7 mouse cellular contexts compared by ENCODE assay signal in genomic region chr1:45502241-45502741, GRCm38 (mm10). TPM values are rescaled to one million over a fixed set of nuclear protein-coding genes. Genes with fewer than 3 reads are reported as not detected.
DNase-seq lines count a peak whose midpoint lies in the region; ATAC-seq and TF ChIP-seq lines count a peak whose summit lies in the region.

No protein-coding gene starts in this region.

- in situ Hi-C loops in Patski (cut with MboI; ENCODE audit: low pct_unique_long_range_greater_than_20kb) = loop anchor here (10.0 kb wide), 1 partner anchor 123 kb away; no protein-coding TSS in a partner anchor

- peak; percentile 44 for ATAC-seq in Patski
- ATAC-seq in heart, embryonic 13.5 days (ENCODE audit: extremely low read depth, insufficient number of reproducible peaks, low FRiP score, low TSS enrichment) = no peak
- peak; percentile 71 for ATAC-seq in limb, embryonic 12.5 days (ENCODE audit: insufficient number of reproducible peaks, insufficient read depth, low FRiP score, low TSS enrichment, low read depth)
- peak; percentile 69 for ATAC-seq in midbrain, embryonic 15.5 days (replicated peaks)
- ATAC-seq in megakaryocyte progenitor cell, adult 5-6 weeks (replicated peaks; ENCODE audit: poor library complexity) = no peak

- CTCF ChIA-PET in Patski (lab: Charles Lee) = interaction anchor here (1.5 kb wide), 1 partner anchor 10 kb away, joined by 5 read pairs; no protein-coding TSS in a partner anchor

- POLR2A ChIA-PET in Patski (lab: Charles Lee) = no interaction called here

- peak overlapping the region; percentile 69 for H3K4me2 ChIP-seq in heart, embryonic 13.5 days
- peak overlapping the region; percentile 59 for H3K4me2 ChIP-seq in limb, embryonic 12.5 days
- H3K4me2 ChIP-seq in midbrain, embryonic 15.5 days = peak overlapping the region; percentile 51

- peak overlapping the region; percentile 0; the same call in 1 of the 2 replicates for H3K4me3 ChIP-seq in cortical plate, adult 2 months (ENCODE audit: insufficient read depth, low read length)
- peak overlapping the region; percentile 68 for H3K4me3 ChIP-seq in heart, embryonic 13.5 days
- peak overlapping the region; percentile 53 for H3K4me3 ChIP-seq in limb, embryonic 12.5 days (replicated peaks)
- H3K4me3 ChIP-seq in midbrain, embryonic 15.5 days = peak overlapping the region; percentile 39

- no peak overlapping the region for H3K27ac ChIP-seq in cortical plate, adult 2 months (ENCODE audit: insufficient read depth, low read length)
- H3K27ac ChIP-seq in heart, embryonic 13.5 days (replicated peaks) = peak overlapping the region; percentile 93
- peak overlapping the region; percentile 93 for H3K27ac ChIP-seq in limb, embryonic 12.5 days
- no peak overlapping the region for H3K27ac ChIP-seq in midbrain, embryonic 15.5 days

- DNase-seq in Patski (ENCODE audit: low read depth, low spot score) = no peak
- DNase-seq in right cerebral cortex, postnatal 36 days (ENCODE audit: low spot score in 2 of 2) = no peak

- H3K36me3 ChIP-seq in heart, embryonic 13.5 days = no peaks in the 10 kb centered on the region
- no peaks in the 10 kb centered on the region for H3K36me3 ChIP-seq in limb, embryonic 12.5 days
- no peaks in the 10 kb centered on the region for H3K36me3 ChIP-seq in midbrain, embryonic 15.5 days (replicated peaks)

- peak overlapping the region; percentile 85 for H3K9ac ChIP-seq in heart, embryonic 13.5 days
- H3K9ac ChIP-seq in limb, embryonic 12.5 days (replicated peaks) = peak overlapping the region; percentile 73
- peak overlapping the region; percentile 39 for H3K9ac ChIP-seq in midbrain, embryonic 15.5 days

- no peak for TF ChIP-seq POLR2A in cortical plate, adult 2 months (IDR thresholded peaks at IDR 0.05; ENCODE audit: extremely low read depth, insufficient read depth, low read length)

- TF ChIP-seq CTCF in Patski (IDR thresholded peaks at IDR 0.05) = no peak
- no peak for TF ChIP-seq CTCF in cortical plate, adult 2 months (IDR thresholded peaks at IDR 0.05; ENCODE audit: extremely low read depth, insufficient read depth, low read length)

- H3K9me3 ChIP-seq in heart, embryonic 13.5 days = no peaks in the 10 kb centered on the region
- no peaks in the 10 kb centered on the region for H3K9me3 ChIP-seq in limb, embryonic 12.5 days
- no peaks in the 10 kb centered on the region for H3K9me3 ChIP-seq in midbrain, embryonic 15.5 days

- 5% methylated on average over 11 of the region's 11 CpGs for WGBS in heart, embryonic 13.5 days
- 4% methylated on average over 11 of the region's 11 CpGs for WGBS in limb, embryonic 12.5 days
- 10% methylated on average over 11 of the region's 11 CpGs for WGBS in midbrain, embryonic 15.5 days

- no peaks in the 10 kb centered on the region for H3K4me1 ChIP-seq in cortical plate, adult 2 months (ENCODE audit: control insufficient read depth, insufficient read depth, low read length)
- H3K4me1 ChIP-seq in heart, embryonic 13.5 days = peaks cover 12% of the 10 kb centered on the region
- H3K4me1 ChIP-seq in limb, embryonic 12.5 days (replicated peaks) = no peaks in the 10 kb centered on the region; the same call in 1 of the 2 replicates
- H3K4me1 ChIP-seq in midbrain, embryonic 15.5 days = no peaks in the 10 kb centered on the region

- no peaks in the 10 kb centered on the region for H3K27me3 ChIP-seq in Patski
- no peaks in the 10 kb centered on the region for H3K27me3 ChIP-seq in heart, embryonic 13.5 days (replicated peaks)
- no peaks in the 10 kb centered on the region for H3K27me3 ChIP-seq in limb, embryonic 12.5 days
- H3K27me3 ChIP-seq in midbrain, embryonic 15.5 days (replicated peaks) = no peaks in the 10 kb centered on the region

RNA-seq across cellular contexts. Expression of gene Col5a2, which starts 0.8 kb away (rescaled TPM):
- polyA plus RNA-seq in Patski (2021) = 39.9 TPM
- 2.1 and 2.8 TPM in 2 replicates for polyA plus RNA-seq in cortical plate, adult 2 months (2012; rRNA removed)
- 53.1 and 61.5 TPM in 2 replicates for polyA plus RNA-seq in heart, embryonic 13.5 days (2015; fragmentation: Nextera tagmentation; extraction: Ambion mirVana)
- polyA plus RNA-seq in limb, embryonic 12.5 days (2016; fragmentation: Nextera tagmentation; extraction: Ambion mirVana) = 61.5 and 63.7 TPM in 2 replicates
- 11.7 and 12.7 TPM in 2 replicates for polyA plus RNA-seq in midbrain, embryonic 15.5 days (2015; fragmentation: Nextera tagmentation; extraction: Ambion mirVana)
- total RNA-seq in megakaryocyte progenitor cell, adult 5-6 weeks (2015) = not detected in 2 replicates
- total RNA-seq in megakaryocyte progenitor cell, adult 5-6 weeks (2017) = not detected in 2 replicates

Comparison
In these comparisons a context has a peak if more than half of its experiments do, and no peak if none do; other contexts are left out.
1. ATAC-seq: peak in Patski (single experiment), limb, embryonic 12.5 days (single experiment) and midbrain, embryonic 15.5 days (single experiment); none in heart, embryonic 13.5 days (single experiment) and megakaryocyte progenitor cell, adult 5-6 weeks (single experiment).
2. H3K27ac ChIP-seq: peak in heart, embryonic 13.5 days (single experiment) and limb, embryonic 12.5 days (single experiment); none in cortical plate, adult 2 months (single experiment) and midbrain, embryonic 15.5 days (single experiment).
3. H3K4me3 ChIP-seq: peak in every context shown above with its lines; median percentile 68 in heart, embryonic 13.5 days; 53 in limb, embryonic 12.5 days; 39 in midbrain, embryonic 15.5 days; 0 in cortical plate, adult 2 months.
4. Peak in every context shown above with its lines, with median percentiles within 50 percentile points of each other: H3K4me2 ChIP-seq and H3K9ac ChIP-seq.